Mouse (Mus musculus) thymus, postnatal 4 days (tissue): ENCODE data around the gene Eid2.
"Not testable (repeated sequence)": the region's sequence is repeated elsewhere in the genome, so short reads cannot be mapped to it uniquely, and the experiment has no call there.

ENCODE experiments used
- DNase-seq: peaks from one replicate; pipeline ENCODE4 v3.0.0; 2021

The Eid2 gene

GRCm38 (mm10) chr7:28267129-28268041 is at the start of gene Eid2:
TSS of gene Eid2 (plus strand) at chr7:28267881.
- peak; percentile 85 for DNase-seq

DNA sequence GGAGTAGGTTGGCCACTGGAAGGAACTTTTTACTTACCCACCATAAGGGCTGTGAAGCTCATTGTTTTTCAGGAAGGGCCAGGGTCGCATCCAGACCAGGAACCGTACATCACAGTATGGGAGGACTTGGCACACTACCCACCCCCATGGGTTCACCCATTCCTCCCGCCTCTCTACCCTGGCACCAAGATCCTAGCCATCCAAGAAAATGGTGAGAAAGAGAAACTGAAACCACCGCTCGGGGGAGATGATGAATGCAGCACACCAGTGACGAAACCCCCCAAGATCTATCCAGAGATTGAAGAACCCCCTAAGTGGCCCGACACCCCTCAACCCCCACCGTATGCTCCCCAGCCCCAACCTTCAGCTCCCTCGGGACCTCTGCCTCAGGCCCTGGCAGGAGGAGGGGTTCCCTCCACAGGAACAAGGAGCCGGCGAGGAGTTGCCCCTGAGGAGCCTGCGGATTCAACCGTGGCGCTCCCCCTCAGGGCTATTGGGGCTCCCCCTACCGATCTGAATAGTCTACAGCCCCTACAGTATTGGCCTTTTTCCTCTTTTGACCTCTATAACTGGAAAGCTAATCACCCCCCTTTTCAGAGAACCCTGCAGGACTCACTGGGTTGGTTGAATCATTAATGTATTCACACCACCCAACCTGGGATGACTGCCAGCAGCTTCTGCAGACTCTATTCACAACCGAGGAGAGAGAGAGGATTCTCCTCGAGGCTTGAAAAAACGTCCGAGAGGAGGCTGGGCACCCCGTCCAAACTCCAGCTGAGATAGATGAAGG is 48.5 kb upstream of the Eid2 start:
- not testable (repeated sequence) for DNase-seq

- peak; percentile 56 for DNase-seq
Measured at GRCm38 (mm10) chr7:28226836-28227235, 40.8 kb upstream of the Eid2 start.

- DNase-seq: not testable (repeated sequence)
Measured at GRCm38 (mm10) chr7:28227421-28227820, 40.3 kb upstream of the Eid2 start.

DNA sequence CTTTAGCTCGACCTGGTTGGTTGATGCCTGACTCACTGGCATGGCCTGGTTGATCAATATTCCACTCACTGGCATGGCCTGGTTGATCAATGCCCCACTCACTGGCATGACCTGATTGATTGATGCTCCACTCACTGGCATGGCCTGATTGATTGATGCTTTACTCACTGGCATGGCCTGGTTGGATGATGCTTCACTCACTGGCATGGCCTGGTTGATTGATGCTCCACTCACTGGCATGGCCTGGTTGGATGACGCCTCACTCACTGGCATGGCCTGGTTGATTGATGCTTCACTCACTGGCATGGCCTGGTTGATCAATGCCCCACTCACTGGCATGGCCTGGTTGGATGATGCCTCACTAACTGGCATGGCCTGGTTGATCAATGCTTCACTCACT is 23.7 kb upstream of the Eid2 start:
- not testable (repeated sequence) for DNase-seq

DNA sequence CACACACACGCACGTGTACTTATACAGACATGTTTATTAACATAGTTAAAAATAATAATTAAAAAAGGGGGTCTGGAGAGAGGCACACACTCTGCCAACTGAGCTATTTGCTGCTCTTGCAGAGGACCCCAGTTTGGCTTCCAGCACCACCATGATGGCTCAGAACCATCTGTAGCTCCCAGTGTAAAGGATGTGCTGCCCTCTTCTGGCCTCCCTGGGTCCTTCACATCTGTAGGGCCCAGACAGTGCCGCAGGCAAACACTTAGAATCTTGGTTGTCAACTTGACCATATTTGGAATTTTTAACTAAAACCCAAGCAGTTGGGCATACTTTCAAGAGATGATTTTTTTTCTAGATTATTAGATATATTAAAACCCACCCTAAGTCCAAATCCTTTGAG is 18.7 kb upstream of the Eid2 start:
- DNase-seq: no peak

GRCm38 (mm10) chr7:28251976-28252375 is 15.7 kb upstream of the Eid2 start:
- no peak for DNase-seq

DNA sequence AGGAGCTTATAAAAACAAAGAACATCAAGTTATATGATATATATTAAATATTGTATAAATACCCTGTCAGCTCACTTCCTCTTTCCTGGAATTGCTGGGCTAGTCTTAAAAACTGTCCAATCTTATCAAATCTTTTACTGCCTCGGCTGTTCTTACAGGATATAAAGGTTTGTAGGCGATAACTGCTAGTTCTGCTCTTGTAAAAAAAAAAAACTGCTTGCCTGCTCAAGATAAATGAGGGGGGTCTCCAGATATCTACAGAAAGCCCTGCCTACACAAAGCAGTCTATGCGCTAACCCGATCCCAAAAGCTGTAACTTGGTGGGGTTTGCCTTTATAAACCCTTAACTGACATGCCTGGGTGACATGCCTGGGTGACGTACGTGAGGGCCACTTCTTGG is 13.1 kb upstream of the Eid2 start:
- DNase-seq: no peak

- peak; percentile 47 for DNase-seq
Measured at GRCm38 (mm10) chr7:28255476-28255875, 12.2 kb upstream of the Eid2 start.

- DNase-seq: no peak
Measured at GRCm38 (mm10) chr7:28262861-28263260, 4.8 kb upstream of the Eid2 start.

- peak; percentile 90 for DNase-seq
Measured at GRCm38 (mm10) chr7:28263786-28264185, 3.9 kb upstream of the Eid2 start.

DNA sequence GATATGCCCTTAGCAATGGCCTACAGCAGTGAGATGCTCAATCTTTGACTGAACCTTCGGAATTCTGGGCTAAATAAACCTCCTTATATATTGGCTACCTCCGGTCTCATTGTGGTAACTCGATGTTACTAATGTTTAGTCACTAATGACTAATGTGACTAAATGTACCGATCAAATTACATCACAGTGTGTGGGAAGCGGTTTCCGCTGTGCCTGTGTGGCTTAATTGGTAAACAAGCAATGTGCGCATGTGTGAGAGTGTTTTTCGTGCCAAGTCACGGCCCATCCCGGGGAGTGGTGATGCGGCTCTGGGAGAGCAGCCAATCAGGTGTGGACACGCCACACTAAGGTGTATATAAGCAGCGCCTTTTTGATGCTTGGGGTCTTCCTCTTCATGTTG is 2.3 kb upstream of the Eid2 start:
- no peak for DNase-seq

DNA sequence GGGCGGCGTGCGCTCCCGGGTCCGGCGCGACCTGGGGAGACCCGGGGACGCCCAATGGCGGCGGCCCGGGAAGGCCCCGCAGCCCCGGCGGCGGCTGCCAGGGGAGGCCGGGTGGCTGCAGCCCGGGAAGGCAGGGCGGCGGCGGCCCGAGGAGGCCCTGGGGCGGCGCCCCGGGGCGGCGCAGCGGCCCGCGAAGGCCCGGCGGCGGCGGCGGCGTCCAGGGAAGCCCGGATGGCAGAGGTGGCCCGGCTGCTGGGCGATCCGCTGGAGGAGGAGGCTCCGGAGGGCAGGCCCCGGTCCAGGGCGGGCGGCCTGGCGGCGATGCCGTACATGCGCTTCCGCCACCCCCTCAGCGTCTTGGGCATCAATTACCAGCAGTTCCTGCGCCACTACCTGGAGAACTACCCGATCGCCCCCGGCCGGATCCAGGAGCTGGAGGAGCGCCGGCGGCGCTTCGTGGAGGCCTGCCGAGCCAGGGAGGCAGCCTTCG is 406 bp downstream of the Eid2 start:
- DNase-seq: peak; percentile 62

- no peak for DNase-seq
Measured at GRCm38 (mm10) chr7:28268576-28268975, 895 bp downstream of the Eid2 start.

- no peak for DNase-seq
Measured at GRCm38 (mm10) chr7:28269355-28269754, 1.7 kb downstream of the Eid2 start.

- no peak for DNase-seq
Measured at GRCm38 (mm10) chr7:28271761-28272160, 4.1 kb downstream of the Eid2 start.

DNA sequence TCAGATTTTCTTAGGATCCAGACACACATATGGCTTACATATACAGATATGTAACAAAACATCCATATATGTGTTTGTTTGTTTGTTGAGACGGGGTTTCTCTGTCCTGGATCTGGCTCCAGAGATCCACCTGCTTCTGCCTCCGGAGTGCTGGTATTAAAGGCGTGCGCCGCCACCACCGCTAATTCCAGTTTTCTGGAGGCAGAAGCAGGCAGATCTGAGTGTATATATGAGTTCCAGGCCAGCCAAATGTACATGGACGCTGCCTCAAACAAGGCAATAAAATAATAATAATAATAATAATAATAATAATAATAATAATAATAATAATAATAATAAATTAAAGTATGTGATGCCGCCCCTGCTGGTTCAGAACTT is 9.5 kb downstream of the Eid2 start:
- no peak for DNase-seq

DNA sequence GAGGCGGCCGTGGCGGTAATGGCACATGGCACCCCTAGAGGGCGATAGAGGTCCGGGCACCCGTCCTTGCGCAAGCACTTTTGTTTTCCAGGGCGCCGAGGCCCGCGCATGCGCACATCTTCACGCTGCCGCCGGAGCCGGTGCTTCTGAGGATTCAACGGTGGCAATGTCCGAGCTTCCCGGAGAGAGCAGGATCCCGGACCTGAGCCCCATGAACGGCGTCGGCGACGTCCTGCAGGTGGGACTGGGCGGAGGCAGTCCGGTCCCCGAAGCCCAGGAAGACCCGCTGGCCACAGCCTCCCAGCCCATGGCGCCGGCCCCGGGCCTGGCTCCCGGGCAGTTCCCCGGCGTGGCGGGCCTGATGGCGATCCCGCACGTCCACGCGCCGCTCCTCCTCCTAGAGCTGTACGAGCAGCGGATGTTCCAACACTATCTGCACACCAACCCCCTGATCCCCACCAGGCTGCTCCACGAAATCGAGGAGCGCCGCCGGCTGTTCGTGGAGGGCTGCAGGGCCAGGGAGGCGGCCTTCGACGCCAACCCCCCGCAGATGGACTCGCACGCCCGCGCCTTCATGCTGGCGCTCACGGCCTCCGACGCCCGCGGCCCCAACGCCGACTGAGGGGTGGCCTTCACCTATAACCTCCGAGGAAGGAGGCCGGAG is 10.1 kb downstream of the Eid2 start, which contains the start of gene Eid2b:
Gene Eid2b (plus strand): TSS at position 125 of the 664 bp plus-strand sequence.
- peak; percentile 98 for DNase-seq

DNA sequence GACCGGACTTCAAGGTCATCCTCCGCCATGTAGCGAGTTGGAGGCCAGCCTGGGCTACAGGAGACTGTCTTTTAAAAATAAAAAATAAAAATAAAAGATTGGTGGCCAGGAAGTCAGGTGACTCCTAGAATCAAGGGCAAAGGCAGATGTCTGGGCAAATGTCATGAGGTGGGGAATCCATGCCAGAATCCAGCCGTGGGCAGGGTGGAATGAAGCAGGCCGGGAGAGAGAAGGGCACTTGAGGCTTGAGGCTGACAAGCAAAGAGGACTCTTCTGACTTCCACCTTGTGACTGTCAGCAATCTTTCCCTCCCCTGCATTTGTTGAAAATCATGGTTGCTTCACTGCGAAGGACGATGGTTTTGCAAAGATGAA is 10.6 kb downstream of the Eid2 start:
- DNase-seq: no peak

- DNase-seq: peak; percentile 49
Measured at GRCm38 (mm10) chr7:28280630-28281029, 12.9 kb downstream of the Eid2 start.

DNA sequence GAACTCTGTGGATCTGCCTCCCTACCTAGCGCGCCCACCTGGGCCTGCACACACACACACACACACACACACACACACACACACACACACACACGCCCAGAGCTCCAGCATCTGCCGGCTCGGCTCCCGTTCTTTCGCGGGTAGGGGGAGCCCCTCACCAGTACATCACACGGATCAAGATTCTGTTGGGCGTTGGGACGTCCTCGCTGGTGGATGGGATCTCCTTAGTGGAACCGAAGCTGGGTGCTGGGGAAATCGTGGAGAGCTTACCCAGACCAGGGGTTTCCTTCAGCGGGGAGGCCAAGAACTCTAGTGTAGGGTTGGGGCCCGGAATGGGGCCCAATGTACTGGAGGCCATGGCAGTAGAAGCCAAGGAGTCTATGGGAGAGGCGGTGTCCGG is 22.5 kb downstream of the Eid2 start:
- peak; percentile 52 for DNase-seq

DNA sequence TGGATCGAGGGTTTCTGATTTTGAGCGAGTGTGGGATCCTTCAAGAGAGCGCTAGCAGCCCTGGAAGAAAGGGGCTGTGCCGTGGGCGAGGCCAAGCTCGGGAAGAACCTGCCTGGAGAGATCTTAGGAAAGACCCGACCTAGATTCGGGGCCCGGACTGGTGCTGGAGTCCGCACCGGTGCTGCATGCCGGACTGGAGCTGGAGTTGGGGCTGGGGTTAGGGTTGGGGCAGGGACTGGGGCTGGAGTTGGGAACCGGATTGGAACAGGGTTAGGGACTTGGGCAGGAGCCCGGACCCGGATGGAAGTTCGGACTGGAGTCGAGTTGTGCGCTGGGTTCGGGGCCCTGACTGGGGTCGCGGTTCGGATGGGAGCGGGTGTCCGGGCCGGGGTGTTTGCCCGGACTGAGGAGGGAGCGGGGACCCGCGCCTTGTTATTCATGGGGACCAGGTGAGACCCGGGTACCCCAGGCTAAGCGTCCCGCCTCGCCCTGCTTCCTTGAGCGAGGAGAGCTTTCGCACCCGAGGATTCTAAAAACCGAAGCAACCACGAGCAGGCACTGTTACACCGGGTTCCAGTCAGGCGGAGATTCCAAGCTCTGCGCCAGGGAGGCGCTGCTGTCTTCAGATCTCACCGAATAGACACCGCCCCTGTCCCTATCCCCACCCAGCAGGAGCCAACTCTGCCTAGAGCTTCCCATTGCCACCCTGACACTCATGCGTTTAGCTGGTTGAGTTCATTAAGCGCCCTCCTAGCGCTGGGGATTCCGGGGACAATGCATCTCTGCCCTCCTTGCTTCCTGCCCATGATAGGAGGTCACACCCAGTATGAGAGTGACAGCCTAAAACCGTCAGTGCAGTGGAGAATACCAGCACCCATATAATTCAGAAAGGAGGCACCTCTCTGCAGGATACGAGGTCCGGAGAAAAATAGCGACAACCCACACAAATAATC is 23.2 kb downstream of the Eid2 start, which contains the start of gene Selenov:
Gene Selenov (minus strand): TSS at position 549 of the 953 bp plus-strand sequence.
- no peak for DNase-seq
